Mouse (Mus musculus) duodenum, adult 2 months (tissue): ENCODE results near the gene Igsf1. TPM values are rescaled to one million over a fixed set of nuclear protein-coding genes. Genes with fewer than 3 reads are reported as not detected.

ENCODE experiments used
- polyA plus RNA-seq: library from polyadenylated mRNA; depleted of rRNA; stranded (reverse); fragments of >200 nt; gene quantifications from 2 replicates; pipeline ENCODE4 v1.2.3, GENCODE M21; 2012; ENCODE audit warnings: low replicate concordance; rRNA removed

Igsf1 gene
- polyA plus RNA-seq = not detected in 2 replicates

DNA sequence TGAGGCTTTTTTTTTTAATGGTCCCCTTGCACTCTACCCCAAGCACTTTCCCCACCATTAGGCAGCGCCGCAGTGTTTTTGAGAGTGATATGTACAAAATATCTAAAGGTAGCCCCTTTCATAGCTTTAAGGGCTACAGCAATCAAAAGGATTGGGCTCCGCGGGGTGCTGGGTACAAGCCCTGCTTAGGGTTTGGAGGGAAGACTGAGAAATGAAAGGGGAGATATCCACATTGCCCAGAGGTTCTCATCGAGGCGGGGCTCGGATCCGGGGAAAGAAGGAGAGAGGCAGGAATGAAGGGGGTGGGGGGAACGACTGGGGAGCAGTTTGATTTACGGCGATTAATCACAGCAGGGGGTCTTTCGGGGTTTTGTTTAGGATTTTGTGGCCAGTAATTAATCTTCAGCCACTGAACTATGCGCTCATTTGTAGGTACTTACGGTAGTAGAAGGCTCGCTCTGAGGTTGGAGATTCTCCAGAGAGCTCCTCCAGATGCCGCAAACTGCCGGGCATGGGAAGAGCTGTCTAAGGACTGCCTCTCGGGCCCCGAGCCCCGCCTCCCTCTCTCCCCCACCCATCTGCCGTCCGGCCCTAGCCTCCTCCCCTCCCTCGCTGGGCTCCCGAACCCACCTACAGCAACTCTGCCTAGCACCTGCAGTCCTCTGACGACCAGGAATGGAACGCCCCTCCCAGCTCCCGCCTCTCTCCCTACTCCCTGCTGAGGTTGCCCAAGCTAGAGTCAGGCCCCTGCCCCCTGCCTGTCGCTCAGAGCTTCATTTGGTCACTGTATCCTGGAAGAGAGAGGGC is at the start of gene Igsf1:
Igsf1 (minus strand) TSS at position 537 of the 807 bp plus-strand sequence.

GRCm38 (mm10) chrX:49734959-49735358 is 62.6 kb downstream of the Igsf1 start, which contains the start of gene Olfr1321:
Olfr1321 (minus strand) TSS chrX:49735059.

Other genes with a start within 250 kb of the Igsf1 start
- not detected in 2 replicates for gene Olfr1320, start 125.4 kb downstream of the Igsf1 start, polyA plus RNA-seq
- not detected in 2 replicates for gene Olfr1321, start 62.7 kb downstream of the Igsf1 start, polyA plus RNA-seq
- gene Olfr1322, start 93.7 kb upstream of the Igsf1 start, polyA plus RNA-seq = not detected in 2 replicates
- not detected in 2 replicates for gene Olfr1323, start 221.6 kb upstream of the Igsf1 start, polyA plus RNA-seq